Mouse (Mus musculus) neural tube, embryonic 14.5 days (tissue): Measurements from ENCODE around the gene Rap2a. TPM values are rescaled to one million over a fixed set of nuclear protein-coding genes. Genes with fewer than 3 reads are reported as not detected.

Source experiments
- ATAC-seq: fragments of 200-750 bp; cut with Nextera tagmentation; 2 replicates; pipeline ENCODE4 v1.8.0; 2017; ENCODE audit warnings: low read depth, mild to moderate bottlenecking, moderate TSS enrichment, moderate library complexity
- H3K27ac ChIP-seq: fragments of 300-500 bp; sonication (generic); 2 replicates; pipeline ENCODE4 v1.5.1; 2014; ENCODE audit warnings: low read depth, mild to moderate bottlenecking, control low read depth, low read length, moderate library complexity, mixed read lengths
- H3K27me3 ChIP-seq: fragments of 300-500 bp; sonication (generic); 2 replicates; pipeline ENCODE4 v1.6.1; 2014; ENCODE audit warnings: low read length; ENCODE audit not compliant: control insufficient read depth, insufficient read depth
- H3K36me3 ChIP-seq: fragments of 300-500 bp; sonication (generic); 2 replicates; pipeline ENCODE4 v1.6.1; 2014; ENCODE audit warnings: low read length, mixed read lengths; ENCODE audit not compliant: control insufficient read depth, insufficient read depth
- H3K4me1 ChIP-seq: fragments of 300-500 bp; sonication (generic); 2 replicates; pipeline ENCODE4 v1.6.1; 2014; ENCODE audit warnings: low read length; ENCODE audit not compliant: control insufficient read depth, insufficient read depth
- H3K4me2 ChIP-seq: fragments of 300-500 bp; sonication (generic); 2 replicates; pipeline ENCODE4 v1.6.1; 2014; ENCODE audit warnings: mild to moderate bottlenecking, low read depth, low read length, control low read depth
- H3K4me3 ChIP-seq: fragments of 300-500 bp; sonication (generic); 2 replicates; pipeline ENCODE4 v1.5.1; 2014; ENCODE audit warnings: low read depth, low read length, control low read depth, mixed read lengths
- H3K9ac ChIP-seq: fragments of 300-500 bp; sonication (generic); replicated peaks from 2 replicates; pipeline ENCODE4 v1.6.1; 2014; ENCODE audit warnings: low read depth, mild to moderate bottlenecking, control low read depth, low read length, mixed read lengths
- H3K9me3 ChIP-seq: fragments of 300-500 bp; sonication (generic); 2 replicates; pipeline ENCODE4 v1.6.1; 2016; ENCODE audit warnings: low read length; ENCODE audit not compliant: control insufficient read depth
- WGBS: fragments of 180-500 bp; shearing (Covaris S2); extraction: QIAGEN DNeasy Blood & Tissue Kit; methylation state at CpG from one replicate; pipeline ENCODE4 v1.1.7; 2014; 5-methylcytosine and 5-hydroxymethylcytosine counted together
- polyA plus RNA-seq: library from polyadenylated mRNA; unstranded; fragments of >200 nt; fragmentation: Nextera tagmentation; extraction: Ambion mirVana; gene quantifications from 2 replicates; pipeline ENCODE4 v1.2.1, GENCODE M21; 2014

Gene Rap2a
- polyA plus RNA-seq, 1 experiment from 2014 or later, result 20.3 TPM

DNA sequence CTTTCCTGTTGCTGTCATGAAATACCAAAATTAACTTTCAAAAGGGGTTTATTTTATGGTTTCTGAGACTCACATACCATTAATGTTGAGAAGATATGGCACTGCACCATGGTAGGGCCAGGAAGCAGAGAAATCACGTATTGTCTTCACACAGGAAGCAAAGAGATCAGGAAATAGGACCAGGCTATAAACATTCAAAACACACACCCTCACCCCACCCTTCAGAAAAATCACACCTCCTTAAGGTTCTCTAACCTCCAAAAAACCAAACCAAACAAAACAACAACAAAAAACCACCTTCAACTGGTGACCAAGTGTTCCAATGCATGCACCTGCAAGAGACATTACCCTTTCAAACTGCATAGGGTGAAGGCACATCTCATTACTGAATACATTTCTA, 41.7 kb downstream of the Rap2a start:
- no peaks in the 10 kb centered on the region for H3K9me3 ChIP-seq
- no peaks in the 10 kb centered on the region for H3K36me3 ChIP-seq
- no peak overlapping the region for H3K4me2 ChIP-seq
- WGBS, result 70% methylated on average over 1 of the region's 1 CpGs
- no peaks in the 10 kb centered on the region for H3K27me3 ChIP-seq
- no peak for ATAC-seq
- H3K9ac ChIP-seq, result no peak overlapping the region
- H3K4me1 ChIP-seq, result no peaks in the 10 kb centered on the region
- no peak overlapping the region for H3K27ac ChIP-seq
- no peak overlapping the region for H3K4me3 ChIP-seq

DNA sequence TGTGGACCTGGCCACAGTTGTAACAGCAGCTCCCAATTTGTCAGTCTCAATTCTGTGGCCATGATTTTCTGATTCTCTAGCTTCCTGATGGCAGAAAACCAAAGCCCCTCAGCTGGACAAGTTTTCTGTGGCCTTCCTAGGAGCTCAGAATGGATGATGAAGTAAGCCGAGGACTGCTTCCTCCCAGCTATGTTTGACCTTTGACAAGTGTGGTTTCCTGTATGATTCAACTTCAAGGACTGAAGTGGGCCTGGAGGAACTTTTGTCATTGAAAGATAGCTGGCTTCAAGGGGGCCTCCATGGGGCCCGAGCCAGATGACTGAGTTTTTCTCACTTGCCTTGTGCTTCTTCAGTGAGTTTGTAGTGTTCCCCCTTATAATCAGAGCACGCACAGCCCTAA, 42.6 kb downstream of the Rap2a start:
- Histone ChIP-seq H3K4me1 (no peaks in the 10 kb centered on the region), H3K9ac (no peak overlapping the region), H3K27ac (no peak overlapping the region), H3K36me3 (no peaks in the 10 kb centered on the region), H3K27me3 (no peaks in the 10 kb centered on the region), H3K9me3 (no peaks in the 10 kb centered on the region), H3K4me3 (no peak overlapping the region), H3K4me2 (no peak overlapping the region)
- WGBS, result 84% methylated on average over 3 of the region's 3 CpGs
- no peak for ATAC-seq

DNA sequence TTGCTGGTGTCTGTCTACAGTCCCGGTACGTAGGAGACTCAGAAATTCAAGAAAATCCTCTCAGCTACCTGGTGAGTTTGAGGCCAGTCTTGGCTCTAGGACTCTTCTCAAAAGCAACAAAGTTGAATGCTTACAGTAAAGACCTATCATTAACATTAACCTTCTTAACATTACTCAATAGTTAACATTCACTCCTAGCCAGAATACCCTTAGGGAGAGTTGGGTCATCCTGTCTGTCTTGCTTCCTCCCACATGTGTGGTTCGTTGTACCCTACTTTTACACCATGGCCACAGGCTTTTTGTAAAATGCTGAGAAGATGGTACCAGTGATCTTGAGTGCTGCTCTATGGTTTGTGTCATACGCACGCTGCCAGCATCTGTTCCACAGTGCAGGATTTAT, 45.1 kb downstream of the Rap2a start:
- no peak overlapping the region for H3K4me2 ChIP-seq
- H3K9me3 ChIP-seq, result no peaks in the 10 kb centered on the region
- no peaks in the 10 kb centered on the region for H3K4me1 ChIP-seq
- 95% methylated on average over 5 of the region's 5 CpGs for WGBS
- H3K4me3 ChIP-seq, result no peak overlapping the region
- H3K9ac ChIP-seq, result no peak overlapping the region
- no peak overlapping the region for H3K27ac ChIP-seq
- no peak for ATAC-seq
- H3K36me3 ChIP-seq, result no peaks in the 10 kb centered on the region
- H3K27me3 ChIP-seq, result no peaks in the 10 kb centered on the region

DNA sequence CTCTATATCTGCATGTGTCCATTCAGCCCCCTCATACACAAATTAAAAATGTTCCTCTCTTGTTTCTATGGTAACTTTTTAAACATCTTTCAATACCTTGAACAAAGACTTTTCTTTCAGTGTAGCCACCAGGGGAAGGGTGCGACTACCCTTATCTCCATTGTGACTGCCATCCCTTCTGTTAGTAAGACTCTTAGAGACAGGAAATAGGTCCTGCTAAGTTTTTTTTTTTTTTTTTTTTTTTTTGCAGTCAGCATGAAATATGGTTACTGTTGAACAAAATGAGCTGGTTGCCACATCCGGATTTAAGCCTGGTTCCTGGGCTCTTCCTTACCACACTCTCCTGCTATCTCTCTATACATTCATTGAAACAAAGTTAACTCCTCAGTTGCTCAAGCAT, 47.4 kb downstream of the Rap2a start:
- Histone ChIP-seq H3K9me3 (no peaks in the 10 kb centered on the region), H3K9ac (no peak overlapping the region), H3K4me2 (no peak overlapping the region), H3K27ac (no peak overlapping the region), H3K36me3 (no peaks in the 10 kb centered on the region), H3K27me3 (no peaks in the 10 kb centered on the region), H3K4me1 (no peaks in the 10 kb centered on the region), H3K4me3 (no peak overlapping the region)
- no peak for ATAC-seq
- 83% methylated on average over 2 of the region's 2 CpGs for WGBS

DNA sequence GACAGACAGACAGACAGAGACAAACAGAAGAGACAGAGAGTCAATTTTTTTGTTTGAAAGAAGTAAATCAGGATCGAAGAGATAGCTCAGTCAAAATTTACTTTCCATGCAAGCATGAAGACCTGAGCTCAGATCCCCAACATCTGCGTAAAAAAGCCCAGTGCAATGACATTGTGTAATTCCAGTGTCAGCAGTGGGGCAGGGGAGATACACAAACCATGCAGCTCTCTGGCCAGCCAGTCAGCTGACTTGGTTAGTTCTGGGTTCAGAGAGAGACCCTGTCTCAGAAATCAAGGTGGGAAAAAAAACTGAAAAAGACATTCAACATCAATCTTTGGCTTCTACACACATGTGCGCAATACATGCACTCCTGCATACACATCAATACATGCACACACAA, 55.1 kb downstream of the Rap2a start:
- no peak for ATAC-seq
- Histone ChIP-seq H3K4me2 (no peak overlapping the region), H3K9me3 (no peaks in the 10 kb centered on the region), H3K4me3 (no peak overlapping the region), H3K27ac (no peak overlapping the region), H3K9ac (no peak overlapping the region), H3K27me3 (no peaks in the 10 kb centered on the region), H3K36me3 (no peaks in the 10 kb centered on the region), H3K4me1 (no peaks in the 10 kb centered on the region)
- WGBS, result 96% methylated on average over 3 of the region's 3 CpGs

DNA sequence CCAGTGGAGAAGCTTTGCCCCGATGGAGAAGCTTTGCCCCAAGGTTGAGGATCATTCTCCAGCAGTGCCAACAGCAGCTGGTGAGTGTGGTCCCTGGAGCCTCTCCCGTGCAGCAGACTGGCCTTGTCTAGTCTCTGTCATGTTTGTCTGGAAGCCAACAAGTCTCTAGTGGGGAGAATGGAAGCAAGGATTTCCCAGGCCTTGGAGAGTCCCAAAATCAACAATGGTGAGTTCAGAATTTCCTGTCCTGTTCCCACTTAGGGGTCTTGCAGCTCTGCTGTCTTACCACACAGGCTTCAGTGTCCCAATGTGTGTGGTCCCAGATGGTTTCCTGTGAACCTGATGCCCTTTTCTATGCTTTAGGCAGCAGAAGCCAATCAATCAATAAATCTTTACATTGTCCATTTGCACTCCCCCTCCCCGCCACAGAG, 56.6 kb downstream of the Rap2a start:
- WGBS, result 44% methylated on average over 3 of the region's 3 CpGs
- Histone ChIP-seq H3K27ac (no peak overlapping the region), H3K27me3 (no peaks in the 10 kb centered on the region)

DNA sequence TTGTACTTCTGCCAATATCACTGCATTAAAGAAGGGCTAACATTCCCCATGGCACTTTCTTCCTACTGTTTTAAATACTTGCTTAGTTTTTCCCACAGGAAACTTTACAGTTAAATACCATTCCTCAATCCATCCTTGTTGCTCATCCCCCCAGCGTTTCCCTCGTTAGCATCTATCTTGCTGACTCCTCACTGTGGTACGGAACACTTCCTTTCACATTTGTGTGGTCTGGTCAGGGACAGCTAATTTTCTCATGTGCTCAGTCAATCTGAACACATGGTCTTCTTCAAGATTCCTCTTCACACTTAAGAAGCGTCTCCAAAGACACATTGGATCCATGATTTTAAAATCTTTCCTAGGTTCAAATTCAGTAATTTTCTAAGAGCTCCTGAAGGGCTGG, 57.2 kb downstream of the Rap2a start:
- no peak overlapping the region for H3K27ac ChIP-seq
- H3K36me3 ChIP-seq, result no peaks in the 10 kb centered on the region
- no peaks in the 10 kb centered on the region for H3K27me3 ChIP-seq
- no peaks in the 10 kb centered on the region for H3K9me3 ChIP-seq
- H3K4me3 ChIP-seq, result no peak overlapping the region
- no peak overlapping the region for H3K4me2 ChIP-seq
- H3K4me1 ChIP-seq, result no peaks in the 10 kb centered on the region
- no peak overlapping the region for H3K9ac ChIP-seq
- ATAC-seq, result no peak
- WGBS, result 54% methylated on average over 4 of the region's 4 CpGs

More for the DNA sequence above, 56.6 kb downstream of the Rap2a start:
- H3K9ac ChIP-seq, result no peak overlapping the region
- H3K9me3 ChIP-seq, result no peaks in the 10 kb centered on the region
- H3K4me3 ChIP-seq, result no peak overlapping the region
- no peak overlapping the region for H3K4me2 ChIP-seq
- ATAC-seq, result no peak
- no peaks in the 10 kb centered on the region for H3K36me3 ChIP-seq
- no peaks in the 10 kb centered on the region for H3K4me1 ChIP-seq

DNA sequence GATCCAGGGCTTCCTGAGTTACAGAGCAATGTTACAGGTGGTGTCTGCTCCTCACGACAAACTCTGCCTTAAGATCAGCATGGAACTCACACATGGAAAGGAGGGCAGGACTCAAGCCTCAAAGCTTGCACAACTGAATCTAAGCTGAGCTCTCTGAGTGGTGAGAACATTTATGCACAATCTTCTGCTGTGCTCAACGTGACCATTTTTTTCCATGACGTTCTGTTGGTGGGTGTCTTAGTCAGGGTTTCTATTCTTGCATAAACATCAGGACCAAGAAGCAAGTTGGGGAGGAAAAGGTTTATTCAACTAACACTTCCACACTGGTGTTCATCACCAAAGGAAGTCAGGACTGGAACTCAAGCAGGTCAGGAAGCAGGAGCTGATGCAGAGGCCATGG, 57.7 kb downstream of the Rap2a start:
- ATAC-seq, result no peak
- no peak overlapping the region for H3K4me2 ChIP-seq
- H3K4me1 ChIP-seq, result no peaks in the 10 kb centered on the region
- whole genome bisulfite sequencing, result 92% methylated on average over 3 of the region's 3 CpGs
- H3K27ac ChIP-seq, result no peak overlapping the region
- H3K27me3 ChIP-seq, result no peaks in the 10 kb centered on the region
- no peak overlapping the region for H3K9ac ChIP-seq
- H3K4me3 ChIP-seq, result no peak overlapping the region
- no peaks in the 10 kb centered on the region for H3K9me3 ChIP-seq
- H3K36me3 ChIP-seq, result no peaks in the 10 kb centered on the region

DNA sequence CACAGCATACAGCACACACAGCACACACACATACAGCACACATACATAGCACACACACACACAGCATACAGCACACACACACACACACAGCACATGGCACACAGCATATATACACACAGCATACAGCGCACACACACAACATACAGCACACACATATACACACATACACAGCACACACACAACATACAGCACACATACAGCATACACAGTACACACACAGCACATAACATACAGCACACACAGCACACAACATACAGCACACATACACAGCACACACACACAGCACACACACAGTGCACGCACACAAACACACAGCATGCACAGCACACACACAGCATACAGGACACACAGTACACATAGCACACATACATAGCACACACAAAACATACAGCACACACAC, 60.9 kb downstream of the Rap2a start:
- Histone ChIP-seq H3K27ac (no peak overlapping the region), H3K36me3 (no peaks in the 10 kb centered on the region), H3K4me1 (no peaks in the 10 kb centered on the region), H3K4me3 (no peak overlapping the region), H3K9ac (no peak overlapping the region), H3K27me3 (no peaks in the 10 kb centered on the region), H3K9me3 (no peaks in the 10 kb centered on the region), H3K4me2 (no peak overlapping the region)
- 81% methylated on average over 2 of the region's 2 CpGs for WGBS
- no peak for ATAC-seq

DNA sequence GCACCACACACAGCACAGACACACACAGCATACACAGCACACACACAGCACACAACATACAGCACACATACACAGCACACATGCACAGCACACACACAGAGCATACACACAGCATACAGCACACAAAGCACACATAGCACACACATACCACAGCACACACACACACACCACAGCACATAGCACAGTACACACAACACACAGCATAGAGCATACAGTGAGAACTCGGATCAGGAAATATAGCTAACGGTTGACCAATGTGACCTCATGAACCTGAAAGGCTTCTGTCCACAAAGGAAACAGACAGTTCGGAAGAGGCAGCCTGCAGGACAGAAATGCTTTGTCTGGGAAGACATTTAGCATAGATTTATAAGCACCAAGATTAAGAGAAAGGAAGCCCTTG, 61.4 kb downstream of the Rap2a start:
- ATAC-seq, result no peak
- Histone ChIP-seq H3K27ac (no peak overlapping the region), H3K4me2 (no peak overlapping the region), H3K4me3 (no peak overlapping the region), H3K9ac (no peak overlapping the region), H3K4me1 (no peaks in the 10 kb centered on the region), H3K9me3 (no peaks in the 10 kb centered on the region), H3K27me3 (no peaks in the 10 kb centered on the region), H3K36me3 (no peaks in the 10 kb centered on the region)
- 54% methylated on average over 3 of the region's 3 CpGs for WGBS
